Mouse (Mus musculus) gastrocnemius, adult 8-10 months (tissue): Measurements from ENCODE around the gene Adam19. TPM values are rescaled to one million over a fixed set of nuclear protein-coding genes. Genes with fewer than 3 reads are reported as not detected.

Experiments used
- DNase-seq, 2 experiments: peaks; one replicate each; pipeline ENCODE4 v3.0.0; 2022; ENCODE audit warnings: low spot score in 2 of 2
- total RNA-seq, 4 experiments: library from RNA; stranded (reverse); gene quantifications; 2 replicates each; pipeline ENCODE4 v1.2.4; 2022

Adam19 gene
- total RNA-seq, 4 experiments from 2014 or later, result 1.5 to 2.8 (median 2.2) TPM

DNA sequence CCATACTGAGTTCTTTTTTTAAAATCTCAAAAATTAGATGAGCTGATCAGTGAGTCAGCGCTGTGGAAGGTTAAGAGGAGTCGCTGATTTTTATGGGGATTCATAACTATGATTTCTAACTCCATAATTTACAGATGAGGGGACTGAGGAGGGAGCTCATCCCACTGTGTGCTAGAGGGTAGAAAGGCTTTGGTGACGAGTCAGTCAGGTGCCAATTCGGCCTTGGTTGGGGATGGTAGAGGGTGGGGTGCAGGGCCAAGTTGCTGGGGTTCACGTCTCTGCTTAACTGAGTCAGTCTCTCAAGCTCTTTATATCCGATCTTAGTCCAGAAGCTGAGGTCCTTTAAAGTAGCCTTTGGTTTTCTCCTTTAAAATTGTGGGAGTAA, 40.5 kb downstream of the Adam19 start:
- DNase-seq, result no peak

DNA sequence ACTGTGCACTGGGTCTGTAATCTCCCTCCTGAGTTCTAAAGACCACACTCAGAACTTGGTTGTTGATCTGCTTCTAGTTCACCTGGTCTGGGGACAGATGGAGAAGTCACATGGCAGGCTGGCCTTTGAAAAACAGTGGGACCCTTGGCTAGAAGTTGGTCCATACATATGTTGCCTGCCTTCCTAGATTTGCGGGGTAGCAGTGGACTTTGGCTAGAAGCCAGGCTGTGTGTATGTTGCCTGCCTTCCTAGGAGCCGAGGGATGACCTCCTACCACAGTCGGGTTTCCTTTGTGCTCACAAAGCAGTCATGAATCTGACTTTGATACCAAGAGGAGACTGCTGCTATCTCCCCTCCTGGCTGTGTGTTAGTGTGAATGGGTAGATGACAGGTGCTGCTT, 41.3 kb downstream of the Adam19 start:
- DNase-seq, result no peak

DNA sequence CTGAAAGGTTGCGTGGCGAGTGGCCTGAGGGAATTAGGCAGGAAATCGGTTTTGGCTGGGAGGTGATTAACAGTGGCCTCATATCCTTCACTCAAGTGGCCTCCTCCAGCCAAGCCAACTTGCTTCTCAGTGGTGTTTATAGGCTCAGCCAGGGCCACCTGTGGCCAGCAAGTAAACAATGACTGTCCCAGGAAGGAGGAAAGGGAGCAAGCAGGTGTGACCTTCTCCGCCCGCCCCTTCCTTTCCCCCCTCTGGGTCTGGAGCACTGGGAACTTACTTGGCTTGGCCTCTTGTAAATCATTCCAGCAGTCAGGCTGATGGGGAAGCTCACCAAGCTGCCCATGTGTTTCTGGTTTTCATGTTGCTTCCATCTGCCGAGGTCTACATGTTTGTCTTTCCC, 46.3 kb downstream of the Adam19 start:
- peak; percentile 45 to 63 for DNase-seq

DNA sequence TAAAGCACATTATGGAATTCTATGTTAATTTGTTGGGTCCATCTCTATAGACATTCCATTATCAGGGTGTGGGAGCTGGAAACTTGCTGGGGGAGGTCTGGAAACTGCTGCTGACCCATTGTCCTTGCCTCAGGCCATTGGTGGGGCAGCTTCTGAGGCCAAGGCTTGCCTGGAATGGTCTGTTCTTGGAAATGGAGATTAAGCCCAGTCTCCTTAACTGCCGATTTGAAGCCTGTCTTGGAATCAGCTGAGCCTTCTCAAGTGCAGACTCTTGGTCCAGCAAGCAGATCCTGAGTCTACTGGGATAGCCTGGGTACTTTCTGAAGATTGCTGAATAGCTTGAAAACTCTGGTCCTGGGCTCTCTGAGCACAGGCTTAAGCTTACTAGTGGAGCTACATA, 51.3 kb downstream of the Adam19 start:
- DNase-seq, result no peak

DNA sequence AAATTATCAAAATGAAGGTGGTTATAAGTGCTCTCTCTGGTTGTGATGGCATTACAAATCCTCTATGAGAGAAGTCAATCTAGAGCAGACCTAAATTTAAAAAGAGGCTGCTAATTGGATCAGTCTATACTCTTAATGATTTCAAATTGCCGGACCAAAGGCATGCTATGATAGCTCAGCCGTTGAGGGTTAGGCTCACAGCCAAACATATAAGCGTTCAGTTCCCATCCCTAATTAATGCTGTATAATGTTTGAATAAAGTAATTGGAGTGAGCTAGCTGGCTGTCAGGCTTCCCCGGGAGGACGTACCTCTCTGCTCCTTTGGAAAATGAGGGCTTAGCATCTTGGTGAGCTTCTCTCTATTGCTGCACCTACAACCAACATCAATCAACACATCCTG, 53.4 kb downstream of the Adam19 start:
- DNase-seq, result no peak

DNA sequence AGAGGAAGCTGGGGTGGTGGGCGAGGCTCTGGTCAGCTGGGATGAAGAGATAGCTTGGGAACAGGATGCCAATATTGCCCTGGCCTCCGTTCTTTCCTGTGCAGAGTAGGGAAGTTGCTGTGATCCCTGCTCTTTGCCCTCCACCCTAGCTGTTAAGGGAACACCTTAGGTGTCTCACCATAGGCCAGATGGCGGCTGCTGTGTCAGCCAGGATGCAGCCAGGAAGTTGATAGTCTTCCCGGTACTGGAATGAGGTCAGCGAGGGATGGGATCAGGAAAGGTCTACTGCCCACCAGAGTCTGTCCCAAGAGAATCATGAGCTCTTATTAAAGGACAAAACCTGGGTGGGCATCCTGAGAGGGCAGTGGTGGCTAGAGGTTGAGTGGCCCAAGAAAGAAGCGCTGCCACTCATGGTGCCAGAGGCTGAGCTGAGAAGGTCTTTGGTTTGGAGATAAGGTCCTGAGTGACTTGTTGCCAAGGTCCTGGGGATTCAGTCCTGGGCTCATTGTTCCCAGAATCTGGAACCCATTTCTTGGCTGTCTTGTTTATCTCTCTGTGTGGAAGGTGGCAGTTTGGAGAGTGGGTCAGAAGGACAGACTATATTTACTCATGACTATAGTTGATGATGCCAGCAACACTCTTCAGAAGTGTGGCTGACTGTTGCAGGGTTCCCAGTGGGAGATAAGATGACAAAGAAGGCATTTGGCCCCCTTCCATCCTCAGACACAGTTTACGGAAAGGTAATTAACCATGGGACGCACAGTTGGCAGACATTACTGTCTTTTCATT, 54.6 kb downstream of the Adam19 start:
- DNase-seq, result no peak

DNA sequence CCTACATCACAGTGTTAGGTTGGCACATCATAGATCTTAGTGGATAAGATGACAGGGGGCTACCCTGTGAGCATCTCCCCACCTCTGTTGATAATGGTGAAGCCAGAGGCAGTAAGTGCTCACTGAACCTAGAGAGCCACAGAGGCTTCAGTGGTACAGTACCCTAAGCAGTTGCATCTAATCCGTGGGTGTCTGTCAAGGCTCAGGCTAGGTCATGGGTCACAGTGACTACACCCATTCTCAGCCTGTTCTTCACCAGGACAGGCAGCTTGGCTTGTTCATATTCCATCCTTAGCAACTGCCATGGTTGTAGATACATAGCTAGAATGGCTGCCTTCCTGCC, 55.1 kb downstream of the Adam19 start:
- no peak for DNase-seq

DNA sequence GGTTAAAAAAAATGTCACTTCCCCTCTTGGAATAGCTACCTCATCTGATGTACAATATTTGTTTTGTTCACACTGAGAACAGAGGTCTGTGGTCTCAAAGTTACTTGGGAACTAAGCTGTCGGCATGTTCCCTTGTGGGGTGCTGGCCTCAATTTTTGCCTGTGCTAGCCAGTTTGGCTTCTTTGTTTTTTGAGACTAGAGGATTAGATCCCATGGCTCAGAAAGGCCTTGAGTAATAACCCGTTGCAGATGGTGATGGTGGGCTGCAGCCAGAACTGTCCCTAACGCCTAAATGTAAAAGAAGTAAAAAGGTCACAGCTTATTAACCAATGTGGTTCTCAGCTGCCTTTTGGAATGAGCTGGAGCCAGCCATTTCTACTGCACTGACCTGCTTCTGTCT, 57.4 kb downstream of the Adam19 start:
- peak in 1 of 2 experiments; percentile 44 for DNase-seq

DNA sequence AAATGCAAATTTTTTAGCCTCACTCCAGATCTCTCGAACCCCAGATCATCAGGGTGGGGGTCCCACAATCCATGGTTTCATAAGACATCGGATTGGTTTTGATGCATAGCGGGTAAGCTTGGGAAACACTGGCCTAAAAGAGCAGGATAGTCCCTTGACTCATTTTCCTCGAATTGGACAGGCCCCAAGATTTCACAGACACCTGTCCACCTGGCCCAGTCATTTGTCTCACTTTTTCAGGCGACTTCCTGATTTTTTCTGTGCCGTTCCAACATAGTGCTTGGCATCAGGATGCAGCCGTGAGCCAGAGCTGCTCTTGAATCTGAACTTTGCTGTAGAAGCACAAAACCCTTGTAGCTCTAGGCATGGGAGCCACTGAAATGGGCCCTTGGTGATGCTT, 58.4 kb downstream of the Adam19 start:
- DNase-seq, result no peak

DNA sequence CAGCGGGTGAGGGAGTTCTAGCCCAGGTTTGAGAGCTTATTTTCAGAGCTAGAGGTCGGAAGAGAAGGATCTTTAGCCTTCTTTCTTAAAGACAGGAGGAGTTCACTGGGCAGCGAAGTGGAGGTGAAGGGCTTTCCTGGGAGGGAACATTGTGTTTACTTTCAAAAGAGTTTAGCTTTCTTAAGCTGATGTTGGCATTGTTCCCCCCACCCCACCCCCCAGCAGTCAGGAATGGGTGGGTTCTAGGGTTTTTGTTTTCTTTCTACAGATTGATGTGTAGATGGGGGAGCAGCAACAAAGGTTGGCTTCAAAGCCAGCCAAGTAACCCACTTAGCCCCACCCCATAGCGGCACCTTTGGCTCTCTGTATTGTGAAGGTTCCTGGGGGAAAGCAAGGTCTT, 59.2 kb downstream of the Adam19 start:
- DNase-seq, result no peak

DNA sequence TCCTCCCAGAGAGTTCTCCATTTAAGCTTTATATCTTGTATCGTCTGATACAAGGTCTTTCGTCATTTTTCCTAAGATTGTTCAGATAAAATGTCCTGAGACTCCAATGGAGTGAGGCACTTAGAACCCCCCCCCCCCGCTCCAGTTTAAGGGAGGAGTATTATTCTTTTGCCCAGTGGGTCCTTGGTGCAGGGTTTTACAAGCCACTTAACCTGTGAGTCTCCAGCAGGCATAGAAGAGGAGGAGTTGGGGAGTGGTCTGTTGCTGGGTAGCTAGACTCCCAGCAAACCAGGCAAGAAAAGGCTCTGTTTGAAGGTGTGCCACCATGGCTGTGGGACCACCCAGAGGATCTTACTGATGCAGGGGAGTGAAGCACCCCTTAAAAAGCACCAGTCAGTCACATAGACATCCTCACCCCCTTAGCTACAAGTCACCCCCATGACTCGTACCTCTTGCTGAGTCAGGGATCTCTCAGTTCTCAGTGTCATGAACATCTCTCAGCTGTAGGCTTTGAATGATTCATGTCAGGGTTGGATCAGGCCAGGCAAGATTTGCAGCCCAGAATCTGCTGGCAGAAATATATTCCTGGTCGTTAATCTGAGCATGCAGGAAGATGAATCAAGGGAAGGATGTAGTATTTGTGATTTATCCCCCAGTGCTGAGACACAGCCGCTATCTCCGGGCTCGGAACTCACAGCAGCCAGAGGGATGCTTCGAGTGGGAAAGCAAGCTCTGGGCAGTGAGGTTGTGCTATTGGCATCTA, 59.8 kb downstream of the Adam19 start:
- no peak for DNase-seq

DNA sequence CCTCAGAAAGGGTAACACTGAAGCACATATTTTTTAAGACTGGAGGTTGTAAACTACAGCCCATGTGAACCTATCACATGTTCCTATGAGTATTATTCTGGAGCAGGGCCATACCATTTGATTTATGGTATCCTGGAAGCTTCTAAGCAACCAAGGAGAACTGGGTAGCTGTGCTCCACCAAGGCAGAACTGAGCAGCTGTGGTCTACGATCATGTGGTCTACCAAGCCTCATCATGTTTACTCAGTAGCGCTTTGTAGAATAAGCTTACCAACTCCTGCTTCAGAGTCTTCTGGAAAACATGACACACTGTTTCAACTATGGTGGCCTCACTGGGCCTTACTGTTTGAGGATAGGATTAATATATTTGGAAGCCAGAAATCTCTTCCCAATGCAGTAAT, 60.7 kb downstream of the Adam19 start:
- DNase-seq, result no peak

DNA sequence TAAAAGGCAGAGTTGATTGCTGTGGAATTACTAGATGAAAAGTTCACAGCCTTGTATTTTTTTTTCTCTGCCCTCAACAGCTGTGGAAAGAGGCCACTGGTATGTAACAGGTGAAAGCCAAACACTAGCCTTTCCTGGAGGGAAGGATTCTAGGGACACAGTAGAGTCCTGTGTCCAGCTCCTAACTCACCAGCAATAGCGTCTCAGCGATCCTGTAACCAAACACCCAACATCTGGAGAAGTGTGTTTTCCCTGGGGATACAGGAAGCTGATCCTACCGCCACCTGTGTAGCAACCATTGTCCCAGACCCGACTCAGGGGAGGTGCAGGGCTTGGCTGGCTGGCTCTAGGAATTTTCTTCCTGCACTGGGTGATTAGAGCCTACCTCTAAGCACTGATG, 63.8 kb downstream of the Adam19 start:
- no peak for DNase-seq

DNA sequence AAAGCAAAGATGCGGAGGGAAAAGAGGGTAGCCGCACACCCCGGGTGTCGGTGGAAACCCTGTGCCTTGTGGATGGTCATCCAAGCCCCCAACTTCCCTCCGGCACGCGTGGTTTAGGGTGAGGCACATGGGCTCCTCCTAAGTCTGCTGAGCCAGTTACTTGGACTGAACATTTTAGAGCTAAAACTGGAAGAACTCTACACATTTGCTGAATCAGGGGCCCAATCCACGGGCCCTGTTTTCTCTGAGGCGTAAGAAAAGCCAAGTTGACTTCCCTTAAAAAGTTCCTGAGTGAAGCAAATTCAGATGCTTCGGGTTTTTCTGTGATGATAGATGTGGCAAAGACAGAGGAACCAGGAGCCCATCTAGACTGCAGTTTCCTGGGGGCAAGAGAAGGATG, 64.3 kb downstream of the Adam19 start:
- no peak for DNase-seq

DNA sequence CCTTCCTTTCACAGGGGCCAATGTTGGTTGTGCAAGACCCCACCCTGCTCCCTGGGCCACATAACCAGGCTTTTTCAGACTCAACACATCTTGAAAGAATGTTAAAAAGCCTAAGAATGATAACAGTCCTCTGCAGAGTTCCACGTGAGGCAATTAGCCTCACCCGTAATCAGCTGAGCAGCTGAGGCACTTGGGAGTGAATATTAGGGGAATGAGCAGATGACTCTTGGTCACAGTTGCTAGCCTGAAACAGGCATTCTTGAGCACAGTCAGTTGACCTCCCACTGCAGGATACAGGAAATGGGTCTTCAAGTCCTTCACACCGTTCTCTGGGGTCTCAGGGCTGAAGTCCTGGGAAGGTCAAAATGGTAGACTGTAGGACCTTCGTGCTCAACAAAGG, 65.9 kb downstream of the Adam19 start:
- no peak for DNase-seq

DNA sequence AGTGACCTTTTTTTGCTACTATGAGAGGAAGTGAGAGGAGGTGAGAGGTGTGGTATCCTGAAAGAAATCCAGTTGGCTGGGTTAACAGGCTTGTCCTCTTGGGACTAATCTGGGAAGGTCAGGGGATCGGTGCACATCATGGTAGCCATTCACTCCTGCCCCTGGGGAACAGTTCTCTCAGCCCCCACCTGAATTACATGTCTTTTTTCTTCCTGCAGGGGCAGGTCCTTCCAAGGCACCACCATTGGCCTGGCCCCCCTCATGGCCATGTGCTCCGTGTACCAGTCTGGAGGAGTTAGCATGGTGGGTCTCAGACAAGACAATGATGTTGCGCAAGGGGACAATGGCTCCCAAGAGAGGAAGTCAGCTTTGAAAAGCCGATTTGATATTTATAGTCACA, 67.1 kb downstream of the Adam19 start:
- no peak for DNase-seq

DNA sequence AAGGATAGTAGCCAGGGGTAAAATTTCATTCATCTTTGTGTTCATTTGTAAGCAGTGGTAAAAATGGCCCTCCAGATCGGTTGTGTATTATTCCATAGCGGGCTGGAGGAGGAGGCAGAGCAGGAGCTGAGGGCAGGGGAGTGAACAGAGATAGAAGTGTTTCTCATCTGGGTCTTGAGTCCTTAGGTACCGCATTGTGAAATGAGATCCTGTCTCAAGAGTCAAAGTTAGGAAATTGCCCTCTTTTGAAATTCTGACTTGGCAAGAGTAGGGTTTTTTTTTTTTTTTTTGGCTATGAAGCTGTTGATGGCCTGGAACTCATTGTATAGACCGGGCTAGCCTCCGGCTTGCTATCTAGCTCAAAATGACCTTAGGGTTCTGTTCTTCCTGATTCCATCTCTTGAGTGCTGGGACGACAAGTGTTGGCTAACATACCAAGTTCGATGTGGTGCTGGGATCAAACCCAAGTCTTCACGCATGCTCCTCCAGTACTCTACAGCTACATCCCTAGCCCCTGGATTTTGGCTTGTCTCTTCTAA, 67.6 kb downstream of the Adam19 start:
- DNase-seq, result no peak

DNA sequence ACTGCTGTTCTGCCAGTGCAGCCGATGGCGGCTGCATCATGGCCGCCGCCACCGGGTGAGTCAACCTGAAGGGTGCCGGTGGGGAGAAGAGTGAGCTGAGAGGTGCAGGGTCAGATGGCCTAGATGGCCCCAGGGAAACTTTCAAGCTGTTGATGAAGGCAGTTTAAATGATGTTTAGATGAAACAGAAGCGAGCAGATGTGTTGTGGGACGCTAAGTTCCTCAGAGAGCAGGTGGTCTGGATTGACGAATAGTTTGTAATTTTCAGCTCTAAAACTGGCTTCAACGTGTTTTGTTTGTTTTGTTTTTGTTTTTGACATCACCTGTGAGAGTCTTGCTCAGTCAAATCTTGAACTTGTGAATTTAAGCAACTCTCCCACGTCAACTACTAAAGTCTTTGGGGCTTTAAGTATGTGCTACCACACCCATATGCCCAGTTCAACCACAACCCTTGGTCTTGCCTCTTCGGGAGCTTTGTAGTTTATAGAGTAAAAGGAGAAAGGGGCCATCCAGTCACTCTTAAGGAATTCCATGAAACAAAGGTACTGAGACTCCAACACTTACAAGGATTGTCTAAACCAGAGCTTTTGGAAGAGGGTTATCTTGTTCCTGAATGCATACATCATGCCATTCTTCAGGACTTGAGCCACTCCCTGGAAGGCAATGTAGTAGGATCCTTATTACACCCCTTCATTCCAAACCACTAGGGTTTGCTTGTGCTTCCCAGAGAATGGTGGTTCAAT, 69.5 kb downstream of the Adam19 start:
- no peak for DNase-seq

DNA sequence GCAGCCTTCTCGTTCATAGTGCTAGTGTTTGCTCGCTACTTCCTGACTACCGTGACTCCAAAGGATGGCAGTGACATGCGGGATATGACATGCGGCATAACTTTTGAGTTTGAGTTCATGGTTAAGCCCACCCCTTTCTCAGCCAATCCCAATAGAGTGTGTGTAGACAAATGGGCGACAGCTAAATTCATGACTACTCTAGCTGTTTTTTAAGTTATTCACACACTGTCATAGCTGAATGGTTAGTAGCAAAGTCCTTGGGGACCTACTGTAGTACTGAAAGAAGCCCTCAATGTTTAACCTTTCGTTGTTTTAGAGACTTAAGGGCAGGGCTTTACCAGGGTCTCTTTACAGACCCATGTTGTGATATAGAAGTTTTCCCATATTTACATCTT, 70.0 kb downstream of the Adam19 start:
- DNase-seq, result no peak

DNA sequence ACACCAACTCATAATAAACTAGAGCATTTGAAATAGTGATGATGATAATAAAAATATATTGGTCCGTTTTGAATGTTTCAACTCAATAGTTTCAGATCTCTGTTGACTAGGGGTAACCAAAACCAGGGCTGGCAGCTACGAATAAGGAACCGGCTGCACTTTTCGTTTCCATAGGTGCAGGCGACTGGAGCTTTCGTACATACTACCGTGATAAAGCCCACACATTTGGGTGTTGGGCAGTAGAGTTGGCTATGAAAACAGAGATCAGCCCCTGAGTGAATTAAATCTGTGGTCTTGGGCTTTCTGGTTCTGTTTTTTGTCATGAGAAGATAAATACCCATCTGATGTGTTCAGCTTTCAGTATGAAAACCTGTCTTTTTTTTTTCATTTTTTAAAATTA, 70.5 kb downstream of the Adam19 start:
- DNase-seq, result no peak

DNA sequence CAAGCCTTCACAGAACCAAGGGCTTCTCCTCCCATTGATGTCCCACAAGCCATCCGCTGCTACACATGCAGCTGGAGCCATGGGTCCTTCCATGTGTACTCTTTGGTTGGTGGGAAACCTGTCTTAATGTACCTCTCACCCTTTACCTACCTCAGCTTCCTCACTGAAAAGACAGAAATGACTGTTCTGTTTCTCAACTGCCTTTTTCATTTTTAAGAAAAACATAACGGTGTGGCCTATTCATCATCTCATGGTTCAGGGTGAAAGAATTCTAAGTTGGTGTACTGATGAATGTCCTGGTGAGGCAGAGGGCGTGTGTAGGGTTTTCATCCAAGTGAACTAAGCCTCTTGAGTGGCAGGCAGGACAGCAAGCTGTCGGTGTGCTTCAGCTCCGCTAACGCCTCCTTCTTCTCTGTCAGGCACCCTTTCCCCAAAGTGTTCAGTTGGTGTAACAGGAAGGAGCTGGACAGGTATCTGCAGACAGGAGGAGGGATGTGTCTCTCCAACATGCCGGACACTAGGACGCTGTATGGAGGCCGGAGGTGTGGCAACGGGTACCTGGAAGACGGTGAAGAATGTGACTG, 71.1 kb downstream of the Adam19 start:
- no peak for DNase-seq
